Mouse (Mus musculus) erythroid progenitor cell, adult 5-6 weeks (primary cell): Measurements from ENCODE around the gene Polr2e. TPM values are rescaled to one million over a fixed set of nuclear protein-coding genes. Genes with fewer than 3 reads are reported as not detected.

Experiments used
- ATAC-seq: replicated peaks from 2 replicates; pipeline ENCODE4 v1.8.0; 2016; ENCODE audit warnings: moderate number of reproducible peaks, mild to moderate bottlenecking, moderate TSS enrichment, inconsistent platforms; ENCODE audit not compliant: poor library complexity, low FRiP score, severe bottlenecking
- total RNA-seq, 2 experiments: library from RNA; stranded (forward) in 1 of 2; stranded (reverse) in 1 of 2; fragments of 150-400 nt in 1 of 2; fragments of 186-747, 209-891 nt in 1 of 2; gene quantifications; 2 replicates each; pipeline versions ENCODE4 v1.2.3 to v1.2.4; 2015 to 2017; ENCODE audit warnings: low replicate concordance in 2 of 2

The Polr2e gene
- total RNA-seq, 2 experiments from 2014 or later, result 20.5 to 28.4 TPM

DNA sequence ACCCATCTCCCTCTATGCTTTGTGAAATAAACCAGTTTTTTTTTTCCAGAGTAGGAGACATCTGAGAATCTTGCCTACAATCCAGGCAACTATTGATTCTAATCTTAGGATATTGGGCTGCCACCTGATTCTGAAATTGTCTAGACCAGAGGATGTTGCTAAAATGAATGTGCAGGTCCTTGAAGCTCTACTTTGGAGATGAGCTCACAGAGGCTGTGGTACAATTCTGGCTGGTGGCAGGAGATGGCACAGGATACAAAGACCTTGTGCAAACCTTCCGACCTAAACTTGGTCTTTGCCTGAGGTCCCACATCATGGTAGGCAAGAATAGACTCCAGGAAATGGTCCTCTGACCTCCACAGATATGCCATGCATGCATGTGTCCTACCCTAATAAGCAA, 44.0 kb downstream of the Polr2e start:
- ATAC-seq, result no peak

DNA sequence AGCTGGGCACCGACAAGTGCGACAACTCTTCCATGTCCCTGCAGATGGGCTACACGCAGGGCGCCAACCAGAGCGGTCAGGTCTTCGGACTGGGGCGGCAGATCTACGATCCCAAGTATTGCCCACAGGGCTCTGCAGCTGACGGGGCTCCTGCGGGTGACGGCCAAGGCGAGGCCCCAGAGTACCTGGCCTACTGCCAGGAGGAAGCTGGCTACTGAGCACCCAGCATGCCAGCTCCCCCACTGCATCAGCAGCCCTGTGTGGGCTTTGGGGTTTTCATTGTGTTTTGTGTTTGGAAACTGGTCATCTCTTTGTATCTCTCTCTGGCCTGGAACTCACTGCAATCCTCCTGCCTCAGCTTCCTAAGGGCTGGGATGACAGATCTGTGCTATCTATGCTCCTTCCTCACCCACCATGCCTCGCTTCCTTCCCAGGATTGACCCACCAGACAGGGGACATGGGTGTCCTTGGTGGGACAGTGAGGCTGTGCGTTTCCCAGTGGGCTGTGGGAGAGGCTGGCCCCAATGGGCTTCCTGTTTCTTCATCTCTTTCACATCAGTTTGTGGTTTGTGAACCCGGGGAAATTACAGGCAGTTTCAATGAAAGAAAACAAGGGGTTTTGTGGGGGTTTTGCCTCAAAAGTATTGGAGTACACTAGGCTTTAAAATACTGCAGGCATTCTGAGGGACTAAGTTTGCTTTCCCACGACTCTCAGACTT, 45.0 kb downstream of the Polr2e start:
- ATAC-seq, result no peak

DNA sequence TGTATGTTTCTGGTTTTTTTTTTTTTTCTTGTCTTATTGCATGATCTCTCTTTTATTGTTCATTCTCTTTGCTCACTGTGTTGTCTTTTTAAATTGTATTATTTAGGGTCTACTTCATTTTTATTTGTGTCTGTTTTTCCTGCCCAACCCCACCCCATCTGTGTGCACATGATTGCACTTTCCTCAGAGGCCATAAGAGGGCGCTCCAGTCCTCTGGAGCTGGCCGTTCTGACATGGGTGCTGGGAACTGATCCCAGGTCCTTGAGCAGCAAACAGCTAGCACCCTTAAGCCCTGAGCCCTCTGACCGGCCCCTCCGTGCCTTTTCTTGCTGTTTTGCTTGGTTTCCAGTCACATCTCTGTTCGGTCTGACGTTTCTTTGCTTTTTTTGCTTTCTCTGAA, 48.0 kb downstream of the Polr2e start:
- no peak for ATAC-seq

DNA sequence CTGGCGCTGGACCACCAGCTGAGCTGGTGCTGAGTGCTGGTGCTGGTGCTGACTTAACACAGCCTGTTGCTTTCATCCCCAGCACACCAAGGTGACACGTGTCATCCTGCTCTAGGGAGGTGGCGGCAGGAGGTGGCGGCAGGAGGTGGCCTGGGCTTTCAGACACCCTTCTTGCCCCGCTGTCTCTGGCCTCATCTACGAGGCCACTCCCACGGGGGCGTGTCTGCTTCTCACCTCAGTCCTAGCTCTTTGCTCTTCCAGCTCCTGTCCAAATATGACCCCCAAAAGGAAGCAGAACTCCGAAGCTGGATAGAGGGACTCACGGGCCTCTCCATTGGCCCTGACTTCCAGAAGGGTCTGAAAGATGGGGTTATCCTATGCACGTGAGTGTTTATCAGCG, 48.5 kb downstream of the Polr2e start:
- ATAC-seq, result no peak

DNA sequence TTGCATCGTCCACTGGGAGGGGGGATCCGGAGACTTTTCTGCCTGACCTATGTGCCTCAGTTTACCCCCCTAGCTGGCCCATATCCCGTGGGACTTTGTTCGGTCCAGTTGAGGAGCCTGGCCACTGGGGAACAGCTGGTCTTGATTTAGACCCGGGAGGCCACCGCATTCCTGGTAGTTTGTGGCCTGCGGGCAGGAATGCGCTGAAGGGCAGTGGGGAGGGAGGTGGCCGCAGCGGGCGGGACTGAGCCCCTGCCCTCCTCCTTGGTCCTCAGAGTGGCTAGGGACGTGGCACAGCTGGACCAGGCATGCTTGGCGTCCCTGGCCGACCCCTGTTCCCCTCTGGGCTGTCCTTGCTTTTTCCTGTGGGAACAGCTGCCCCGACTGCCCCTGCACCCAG, 49.7 kb downstream of the Polr2e start:
- ATAC-seq, result no peak

DNA sequence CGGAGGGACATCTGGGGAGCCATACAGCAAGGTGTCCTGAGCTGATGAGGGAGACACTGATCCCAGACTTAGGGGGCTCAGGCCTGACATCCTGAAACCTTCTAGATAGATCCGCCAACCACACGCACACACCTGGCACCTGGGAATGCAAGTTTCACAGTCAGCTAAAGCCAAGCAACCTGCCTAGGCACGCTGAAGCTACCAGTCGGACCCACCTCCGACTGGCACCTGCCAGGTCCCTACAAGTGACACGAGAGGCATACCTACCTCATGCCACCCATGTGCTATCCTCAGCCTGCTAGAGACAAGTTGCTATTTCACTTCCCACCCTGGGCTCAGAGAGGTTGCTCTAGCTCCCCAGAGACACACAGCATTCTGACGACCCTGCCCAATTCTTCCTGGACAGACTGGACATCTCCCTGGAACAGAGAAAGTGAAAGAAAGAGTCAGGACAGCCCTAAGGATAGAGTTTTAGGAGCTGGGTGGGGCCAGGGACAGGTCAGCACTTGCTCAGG, 50.3 kb downstream of the Polr2e start:
- no peak for ATAC-seq

DNA sequence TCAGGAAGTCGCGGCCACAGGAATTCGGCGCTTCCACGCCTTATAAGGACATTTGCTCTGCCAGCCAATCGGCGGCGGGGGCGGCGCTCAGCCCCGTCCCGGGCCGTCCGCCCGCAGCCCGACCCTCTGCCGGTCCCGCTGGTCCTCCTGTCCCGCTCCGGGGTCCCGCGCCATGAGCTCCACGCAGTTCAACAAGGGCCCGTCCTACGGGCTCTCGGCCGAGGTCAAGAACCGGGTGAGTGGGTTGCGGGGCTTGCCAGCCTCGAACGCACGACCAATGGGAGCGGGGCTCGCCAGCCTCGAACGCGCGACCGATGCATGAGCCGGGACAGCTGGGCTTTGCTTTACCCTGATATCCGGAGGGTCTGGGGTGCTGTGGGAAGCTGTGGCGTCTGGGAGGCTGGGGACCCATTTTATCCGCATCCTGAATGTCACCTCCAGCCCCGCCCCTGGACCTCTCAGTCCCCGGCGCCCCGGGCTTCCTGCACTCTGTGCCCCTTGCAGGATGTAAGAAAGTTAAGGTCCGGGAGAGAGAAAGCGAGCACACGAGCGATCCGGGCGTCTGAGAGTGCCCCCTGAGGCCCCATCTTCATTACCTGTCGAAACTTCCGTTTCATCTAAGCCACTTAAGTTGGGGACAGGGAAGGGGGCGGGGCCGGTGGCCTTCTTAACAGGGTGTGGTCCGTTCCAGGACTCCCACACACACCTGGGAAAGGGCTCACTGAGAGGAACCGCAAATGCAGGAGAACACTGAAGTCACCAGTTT, 50.9 kb downstream of the Polr2e start, which contains the start of gene Cnn2:
Gene Cnn2 (plus strand): TSS at position 79 of the 766 bp plus-strand sequence.
- ATAC-seq, result no peak

DNA sequence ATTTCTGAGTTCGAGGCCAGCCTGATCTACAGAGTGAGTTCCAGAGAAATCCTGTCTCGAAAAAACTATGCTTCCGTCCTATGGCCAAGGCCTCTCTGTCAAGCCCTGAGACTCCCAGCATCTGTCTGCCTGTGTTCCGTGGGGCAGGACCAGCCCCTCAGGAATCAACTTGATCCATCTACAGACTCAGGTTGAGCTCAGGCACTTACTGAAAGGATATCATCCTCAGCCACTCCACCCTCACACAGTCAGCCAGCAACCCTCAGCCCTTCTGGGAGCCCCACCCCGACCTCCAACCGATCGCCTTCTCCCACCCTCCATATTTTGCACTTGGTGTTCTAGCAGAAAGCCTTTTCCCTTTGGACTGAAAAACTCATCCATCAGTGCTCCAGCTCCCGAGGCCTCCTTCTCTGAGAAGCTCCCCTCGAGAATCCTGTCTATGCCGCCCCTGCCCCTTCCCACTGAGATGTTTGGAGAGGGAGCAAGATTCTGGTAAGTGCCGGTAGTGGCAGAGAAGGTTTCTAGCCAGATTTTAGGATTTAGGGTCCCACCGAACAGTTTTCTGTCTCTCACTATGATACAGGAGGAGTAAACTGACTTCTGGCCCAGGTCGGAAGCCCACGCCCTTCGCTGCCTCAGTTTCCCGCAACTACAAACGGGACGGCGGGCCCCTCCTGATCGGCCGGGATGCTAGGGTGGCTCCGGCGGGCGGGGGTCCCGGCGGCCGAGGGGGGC, 51.7 kb downstream of the Polr2e start:
- no peak for ATAC-seq

DNA sequence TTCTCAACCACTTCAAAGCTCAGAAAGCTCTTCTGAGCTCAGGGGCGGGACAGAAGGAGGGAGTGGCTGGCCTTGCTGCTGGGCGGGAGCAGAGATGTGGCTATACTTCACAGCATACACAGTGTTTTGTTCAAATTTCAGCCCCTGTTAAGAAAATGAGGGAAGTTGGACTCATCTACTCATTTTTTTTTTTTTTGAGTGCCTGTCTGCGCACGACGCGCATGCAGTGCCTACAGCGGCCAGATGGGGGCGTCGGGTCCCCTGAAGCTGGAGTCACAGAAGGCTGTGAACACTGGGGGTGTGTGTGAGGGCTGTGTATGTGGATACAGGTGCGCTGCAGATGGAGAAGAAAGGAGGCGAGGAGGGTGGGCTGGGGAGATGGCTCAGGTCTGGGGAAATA, 52.6 kb downstream of the Polr2e start:
- peak; percentile 31 for ATAC-seq

DNA sequence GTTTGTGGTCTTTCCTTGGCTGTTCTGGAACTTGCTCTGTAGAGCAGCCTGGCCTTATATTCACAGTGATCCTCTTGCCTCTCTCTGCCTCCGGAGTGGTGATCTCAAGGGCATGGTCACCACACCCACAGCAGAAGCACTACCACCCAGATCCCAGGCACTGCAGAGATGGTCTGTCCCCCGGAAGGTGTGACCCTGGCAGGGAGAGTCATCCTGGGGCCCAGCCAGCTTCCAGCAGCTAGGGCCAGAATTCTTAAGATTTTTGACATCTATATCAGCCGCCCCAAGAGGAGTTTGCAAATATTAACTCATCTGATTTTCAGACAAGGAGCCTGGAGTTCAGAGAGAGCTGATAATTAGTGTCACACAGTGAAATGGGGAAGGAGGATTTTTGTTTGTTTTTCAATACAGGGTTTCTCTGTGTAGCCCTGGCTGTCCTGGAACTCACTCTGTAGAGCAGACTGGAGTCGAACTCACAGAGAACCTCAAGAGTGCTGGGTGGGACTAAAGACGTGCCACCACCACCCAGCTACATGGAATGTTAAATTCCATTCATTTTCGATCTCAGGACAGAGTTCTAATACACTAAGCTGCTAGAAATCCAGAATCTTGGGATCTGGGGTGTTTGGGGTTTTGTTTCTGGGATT, 53.2 kb downstream of the Polr2e start:
- peak; percentile 52 for ATAC-seq

Other genes starting within 250 kb of the Polr2e start
Only the 30 nearest of the 32 such genes appear.
- gene Misp, start 218.8 kb downstream of the Polr2e start, total RNA-seq (2015; ENCODE audit: low replicate concordance), result not detected in 2 replicates
- gene Misp, start 218.8 kb downstream of the Polr2e start, total RNA-seq (2017; ENCODE audit: low replicate concordance), result not detected in 2 replicates
- gene Ptbp1, start 185.4 kb downstream of the Polr2e start, total RNA-seq (2015; ENCODE audit: low replicate concordance), result 134 and 185 TPM in 2 replicates
- gene Ptbp1, start 185.4 kb downstream of the Polr2e start, total RNA-seq (2017; ENCODE audit: low replicate concordance), result 89.3 and 94.7 TPM in 2 replicates
- gene Prtn3, start 165.3 kb downstream of the Polr2e start, total RNA-seq (2015; ENCODE audit: low replicate concordance), result 247 and 296 TPM in 2 replicates
- 52.3 and 54.7 TPM in 2 replicates for gene Prtn3, start 165.3 kb downstream of the Polr2e start, total RNA-seq (2017; ENCODE audit: low replicate concordance)
- gene Plppr3, start 165.2 kb downstream of the Polr2e start, total RNA-seq (2015; ENCODE audit: low replicate concordance), result 0.84 TPM in 1 of 2 replicates, not detected in the other
- 0.83 and 1.7 TPM in 2 replicates for gene Plppr3, start 165.2 kb downstream of the Polr2e start, total RNA-seq (2017; ENCODE audit: low replicate concordance)
- 613 and 617 TPM in 2 replicates for gene Elane, start 153.5 kb downstream of the Polr2e start, total RNA-seq (2015; ENCODE audit: low replicate concordance)
- 146 and 166 TPM in 2 replicates for gene Elane, start 153.5 kb downstream of the Polr2e start, total RNA-seq (2017; ENCODE audit: low replicate concordance)
- gene Cfd, start 148.9 kb downstream of the Polr2e start, total RNA-seq (2015; ENCODE audit: low replicate concordance), result not detected in 2 replicates
- gene Cfd, start 148.9 kb downstream of the Polr2e start, total RNA-seq (2017; ENCODE audit: low replicate concordance), result not detected in 2 replicates
- gene Med16, start 130.9 kb downstream of the Polr2e start, total RNA-seq (2015; ENCODE audit: low replicate concordance), result 5.9 and 17.7 TPM in 2 replicates
- gene Med16, start 130.9 kb downstream of the Polr2e start, total RNA-seq (2017; ENCODE audit: low replicate concordance), result 8.0 and 9.1 TPM in 2 replicates
- not detected in 2 replicates for gene Gm26602, start 128.9 kb downstream of the Polr2e start, total RNA-seq (2015; ENCODE audit: low replicate concordance)
- gene Gm26602, start 128.9 kb downstream of the Polr2e start, total RNA-seq (2017; ENCODE audit: low replicate concordance), result 22.8 TPM in 1 of 2 replicates, not detected in the other
- not detected in 2 replicates for gene Kiss1r, start 122.8 kb downstream of the Polr2e start, total RNA-seq (2015; ENCODE audit: low replicate concordance)
- not detected in 2 replicates for gene Kiss1r, start 122.8 kb downstream of the Polr2e start, total RNA-seq (2017; ENCODE audit: low replicate concordance)
- 60.2 and 65.4 TPM in 2 replicates for gene R3hdm4, start 118.6 kb downstream of the Polr2e start, total RNA-seq (2015; ENCODE audit: low replicate concordance)
- 37.4 and 45.8 TPM in 2 replicates for gene R3hdm4, start 118.6 kb downstream of the Polr2e start, total RNA-seq (2017; ENCODE audit: low replicate concordance)
- 4.2 and 9.7 TPM in 2 replicates for gene Arid3a, start 112.8 kb downstream of the Polr2e start, total RNA-seq (2015; ENCODE audit: low replicate concordance)
- 4.8 and 8.6 TPM in 2 replicates for gene Arid3a, start 112.8 kb downstream of the Polr2e start, total RNA-seq (2017; ENCODE audit: low replicate concordance)
- gene Wdr18, start 79.6 kb downstream of the Polr2e start, total RNA-seq (2015; ENCODE audit: low replicate concordance), result 4.0 and 10.1 TPM in 2 replicates
- 0.98 and 4.6 TPM in 2 replicates for gene Wdr18, start 79.6 kb downstream of the Polr2e start, total RNA-seq (2017; ENCODE audit: low replicate concordance)
- gene Grin3b, start 69.1 kb downstream of the Polr2e start, total RNA-seq (2015; ENCODE audit: low replicate concordance), result not detected in 2 replicates
- not detected in 2 replicates for gene Grin3b, start 69.1 kb downstream of the Polr2e start, total RNA-seq (2017; ENCODE audit: low replicate concordance)
- gene Tmem259, start 55.5 kb downstream of the Polr2e start, total RNA-seq (2015; ENCODE audit: low replicate concordance), result 57.0 and 78.9 TPM in 2 replicates
- gene Tmem259, start 55.5 kb downstream of the Polr2e start, total RNA-seq (2017; ENCODE audit: low replicate concordance), result 49.2 and 51.1 TPM in 2 replicates
- 20.1 and 39.6 TPM in 2 replicates for gene Cnn2, start 51.2 kb downstream of the Polr2e start, total RNA-seq (2015; ENCODE audit: low replicate concordance)
- 18.2 and 26.3 TPM in 2 replicates for gene Cnn2, start 51.2 kb downstream of the Polr2e start, total RNA-seq (2017; ENCODE audit: low replicate concordance)
- gene Abca7, start 43.3 kb downstream of the Polr2e start, total RNA-seq (2015; ENCODE audit: low replicate concordance), result 44.0 and 58.4 TPM in 2 replicates
- 58.6 and 71.8 TPM in 2 replicates for gene Abca7, start 43.3 kb downstream of the Polr2e start, total RNA-seq (2017; ENCODE audit: low replicate concordance)
- 23.4 and 23.9 TPM in 2 replicates for gene Arhgap45, start 23.1 kb downstream of the Polr2e start, total RNA-seq (2015; ENCODE audit: low replicate concordance)
- 16.0 and 28.8 TPM in 2 replicates for gene Arhgap45, start 23.1 kb downstream of the Polr2e start, total RNA-seq (2017; ENCODE audit: low replicate concordance)
- gene Gpx4, start 7.4 kb upstream of the Polr2e start, total RNA-seq (2015; ENCODE audit: low replicate concordance), result 371 and 490 TPM in 2 replicates
- gene Gpx4, start 7.4 kb upstream of the Polr2e start, total RNA-seq (2017; ENCODE audit: low replicate concordance), result 239 and 372 TPM in 2 replicates
- 19.5 and 21.8 TPM in 2 replicates for gene Sbno2, start 65.8 kb upstream of the Polr2e start, total RNA-seq (2015; ENCODE audit: low replicate concordance)
- 34.3 and 36.1 TPM in 2 replicates for gene Sbno2, start 65.8 kb upstream of the Polr2e start, total RNA-seq (2017; ENCODE audit: low replicate concordance)
- 224 and 296 TPM in 2 replicates for gene Stk11, start 76.0 kb upstream of the Polr2e start, total RNA-seq (2015; ENCODE audit: low replicate concordance)
- gene Stk11, start 76.0 kb upstream of the Polr2e start, total RNA-seq (2017; ENCODE audit: low replicate concordance), result 440 and 520 TPM in 2 replicates
- 89.3 and 94.8 TPM in 2 replicates for gene Atp5d, start 98.8 kb upstream of the Polr2e start, total RNA-seq (2015; ENCODE audit: low replicate concordance)
- gene Atp5d, start 98.8 kb upstream of the Polr2e start, total RNA-seq (2017; ENCODE audit: low replicate concordance), result 19.4 and 39.9 TPM in 2 replicates
- gene Cbarp, start 101.0 kb upstream of the Polr2e start, total RNA-seq (2015; ENCODE audit: low replicate concordance), result not detected in 2 replicates
- gene Cbarp, start 101.0 kb upstream of the Polr2e start, total RNA-seq (2017; ENCODE audit: low replicate concordance), result not detected in 2 replicates
- gene Midn, start 108.5 kb upstream of the Polr2e start, total RNA-seq (2015; ENCODE audit: low replicate concordance), result 20.1 and 23.8 TPM in 2 replicates
- 12.5 and 18.2 TPM in 2 replicates for gene Midn, start 108.5 kb upstream of the Polr2e start, total RNA-seq (2017; ENCODE audit: low replicate concordance)
- gene Cirbp, start 126.2 kb upstream of the Polr2e start, total RNA-seq (2015; ENCODE audit: low replicate concordance), result 10.1 and 19.7 TPM in 2 replicates
- 33.5 and 39.6 TPM in 2 replicates for gene Cirbp, start 126.2 kb upstream of the Polr2e start, total RNA-seq (2017; ENCODE audit: low replicate concordance)
- not detected in 2 replicates for gene 1600002K03Rik, start 133.1 kb upstream of the Polr2e start, total RNA-seq (2015; ENCODE audit: low replicate concordance)
- not detected in 2 replicates for gene 1600002K03Rik, start 133.1 kb upstream of the Polr2e start, total RNA-seq (2017; ENCODE audit: low replicate concordance)
- gene Efna2, start 139.7 kb upstream of the Polr2e start, total RNA-seq (2015; ENCODE audit: low replicate concordance), result not detected in 2 replicates
- not detected in 2 replicates for gene Efna2, start 139.7 kb upstream of the Polr2e start, total RNA-seq (2017; ENCODE audit: low replicate concordance)
- gene Mum1, start 186.6 kb upstream of the Polr2e start, total RNA-seq (2015; ENCODE audit: low replicate concordance), result 26.3 and 59.5 TPM in 2 replicates
- gene Mum1, start 186.6 kb upstream of the Polr2e start, total RNA-seq (2017; ENCODE audit: low replicate concordance), result 65.3 and 74.2 TPM in 2 replicates
- gene Ndufs7, start 209.3 kb upstream of the Polr2e start, total RNA-seq (2015; ENCODE audit: low replicate concordance), result 87.6 and 109 TPM in 2 replicates
- gene Ndufs7, start 209.3 kb upstream of the Polr2e start, total RNA-seq (2017; ENCODE audit: low replicate concordance), result 43.9 and 66.0 TPM in 2 replicates
- 1.4 TPM in 1 of 2 replicates, not detected in the other for gene Gamt, start 221.2 kb upstream of the Polr2e start, total RNA-seq (2015; ENCODE audit: low replicate concordance)
- not detected in 2 replicates for gene Gamt, start 221.2 kb upstream of the Polr2e start, total RNA-seq (2017; ENCODE audit: low replicate concordance)
- 35.6 and 83.6 TPM in 2 replicates for gene Dazap1, start 221.7 kb upstream of the Polr2e start, total RNA-seq (2015; ENCODE audit: low replicate concordance)
- 72.0 and 102 TPM in 2 replicates for gene Dazap1, start 221.7 kb upstream of the Polr2e start, total RNA-seq (2017; ENCODE audit: low replicate concordance)